Mouse (Mus musculus) monocyte, adult 5-6 weeks (primary cell): Measurements from ENCODE around the gene Mrgprg. TPM values are rescaled to one million over a fixed set of nuclear protein-coding genes. Genes with fewer than 3 reads are reported as not detected.

ENCODE experiments used
- ATAC-seq: fragments of 153-309, 156-312 bp; replicated peaks from 2 replicates; pipeline ENCODE4 v1.8.0; 2017; ENCODE audit warnings: mild to moderate bottlenecking; ENCODE audit not compliant: low TSS enrichment, insufficient number of reproducible peaks, severe bottlenecking, poor library complexity, low FRiP score
- total RNA-seq: library from RNA; stranded (forward); fragments of 200-1000, 200-491, 200-594 nt; gene quantifications from 3 replicates; pipeline ENCODE4 v1.2.3, GENCODE M21; 2017

Mrgprg gene
- total RNA-seq, 1 experiment from 2014 or later = not detected

DNA sequence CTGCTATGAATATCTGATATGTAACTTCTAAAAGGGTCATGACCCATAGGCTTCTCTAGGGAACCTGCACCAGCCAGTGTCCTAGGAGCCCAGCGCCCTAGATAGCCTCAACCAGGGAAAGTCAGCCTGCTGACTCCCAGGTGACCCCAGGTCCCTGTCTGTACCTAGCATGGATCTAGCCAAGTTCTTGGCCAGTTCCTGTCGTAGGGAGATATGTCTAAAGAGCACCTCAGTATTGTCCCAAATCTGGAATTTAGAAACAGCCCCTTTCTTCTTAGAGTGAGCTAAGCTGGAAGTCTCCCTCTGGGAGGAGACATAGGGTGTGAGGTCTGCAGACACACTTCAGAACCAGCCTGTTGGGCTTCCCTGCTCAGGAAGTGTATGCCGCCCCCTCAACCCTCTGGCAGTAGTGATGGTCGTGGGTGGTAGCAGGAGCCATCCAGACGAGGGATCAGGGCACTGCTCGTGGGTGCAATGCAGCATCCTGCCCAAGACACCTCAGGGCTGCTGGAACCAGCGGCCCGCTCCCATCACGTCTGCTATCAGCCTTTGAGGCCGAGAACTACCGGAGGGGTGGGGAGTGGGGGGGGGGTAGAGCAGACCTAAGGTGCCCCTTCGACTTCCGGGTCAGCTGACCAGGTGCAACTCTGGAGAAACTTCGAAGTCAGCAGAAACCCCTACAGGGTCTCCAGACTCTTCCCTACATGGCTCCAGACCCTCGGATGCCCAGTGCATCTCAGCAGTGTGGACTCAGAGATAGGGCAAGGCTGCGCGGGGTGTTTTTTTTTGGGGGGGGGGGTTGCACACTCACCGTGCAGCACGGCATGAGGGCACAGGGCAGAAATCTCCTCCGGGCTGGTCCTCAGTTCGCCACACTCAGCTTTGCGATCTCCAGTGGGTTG, 10.4 kb downstream of the Mrgprg start, which contains the start of gene Osbpl5:
TSS of gene Osbpl5 (minus strand) at position 861 of the 902 bp plus-strand sequence.
- ATAC-seq = no peak

DNA sequence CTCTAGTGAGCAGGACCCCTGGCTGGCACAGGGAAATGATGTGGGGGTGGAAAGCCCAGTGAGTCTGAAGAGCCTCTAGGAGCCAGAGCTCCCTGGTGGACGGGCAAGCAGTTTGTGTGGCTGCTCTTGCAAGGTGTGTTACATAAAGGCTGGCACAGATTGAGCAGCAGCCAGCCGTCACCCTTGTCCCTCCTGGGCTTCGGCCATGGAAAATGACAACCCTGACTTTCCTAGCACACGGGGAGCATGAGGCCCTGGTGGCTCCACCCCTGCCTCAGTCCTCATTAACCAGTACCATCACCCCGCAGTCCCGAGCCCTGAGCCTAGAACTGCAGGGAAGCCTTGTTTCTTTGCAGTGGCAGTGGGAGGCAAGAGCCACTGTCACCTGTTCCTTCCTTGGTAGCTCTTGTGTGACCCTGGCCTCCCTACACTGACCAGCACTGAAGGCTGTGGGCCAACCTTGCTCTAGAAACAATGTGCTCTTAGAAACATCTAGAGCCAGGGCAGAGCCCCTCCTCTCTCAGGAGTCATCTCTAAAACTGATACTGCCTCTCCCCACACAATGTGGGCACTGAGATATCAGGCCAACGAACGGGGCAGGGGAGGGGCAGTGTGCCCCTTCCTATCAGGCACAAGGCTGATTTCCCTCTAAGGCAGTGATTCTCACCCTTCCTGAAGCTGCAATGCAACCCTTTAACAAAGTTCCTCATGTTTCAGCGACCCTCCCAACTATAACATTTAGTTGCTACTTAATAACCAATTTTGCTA, 11.3 kb downstream of the Mrgprg start:
- 0 out of 2 replicates have a peak, but pooled peaks have one; percentile 18 for ATAC-seq

DNA sequence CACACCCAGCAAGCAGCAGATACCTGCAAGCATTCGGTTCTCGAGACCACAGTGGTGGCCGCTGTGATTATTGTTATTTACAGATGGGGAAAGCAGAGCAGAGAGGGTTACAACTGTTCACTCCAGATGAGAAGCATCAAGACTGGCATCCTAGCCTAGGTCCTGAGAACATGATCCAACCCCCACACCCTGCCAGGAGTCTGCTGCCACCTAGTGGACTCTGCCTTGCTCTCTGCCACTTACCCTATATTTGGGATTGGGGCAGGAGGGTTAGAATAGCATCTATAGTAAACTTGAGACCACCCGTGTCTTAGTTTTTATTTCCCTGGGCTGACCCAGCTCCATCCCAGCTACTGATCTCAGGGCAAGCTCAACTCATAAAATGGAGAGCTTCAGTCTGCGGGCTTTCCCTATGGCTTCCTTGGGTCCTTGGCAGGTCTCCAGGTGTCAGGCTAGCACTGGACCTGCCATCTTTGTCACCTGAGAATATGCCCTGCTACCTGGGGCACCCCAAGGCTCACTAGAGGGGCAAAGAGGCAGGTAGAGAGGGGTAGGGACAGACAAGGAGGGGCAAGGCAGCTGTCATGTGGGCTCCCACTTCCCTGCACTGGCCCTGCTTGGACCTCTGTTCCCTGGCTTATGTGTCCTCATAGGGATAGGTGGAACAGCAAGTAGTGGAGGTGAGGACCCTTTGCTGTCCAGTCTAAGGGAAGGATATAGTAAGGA, 12.6 kb downstream of the Mrgprg start:
- no peak for ATAC-seq

- ATAC-seq = no peak
Observed at GRCm38 (mm10) chr7:143752606-143753005, 14.2 kb downstream of the Mrgprg start.

GRCm38 (mm10) chr7:143752056-143752455, 14.7 kb downstream of the Mrgprg start:
- no peak for ATAC-seq

- no peak for ATAC-seq
Observed at GRCm38 (mm10) chr7:143751380-143751779, 15.4 kb downstream of the Mrgprg start.

GRCm38 (mm10) chr7:143749045-143749444, 17.7 kb downstream of the Mrgprg start:
- ATAC-seq = no peak

DNA sequence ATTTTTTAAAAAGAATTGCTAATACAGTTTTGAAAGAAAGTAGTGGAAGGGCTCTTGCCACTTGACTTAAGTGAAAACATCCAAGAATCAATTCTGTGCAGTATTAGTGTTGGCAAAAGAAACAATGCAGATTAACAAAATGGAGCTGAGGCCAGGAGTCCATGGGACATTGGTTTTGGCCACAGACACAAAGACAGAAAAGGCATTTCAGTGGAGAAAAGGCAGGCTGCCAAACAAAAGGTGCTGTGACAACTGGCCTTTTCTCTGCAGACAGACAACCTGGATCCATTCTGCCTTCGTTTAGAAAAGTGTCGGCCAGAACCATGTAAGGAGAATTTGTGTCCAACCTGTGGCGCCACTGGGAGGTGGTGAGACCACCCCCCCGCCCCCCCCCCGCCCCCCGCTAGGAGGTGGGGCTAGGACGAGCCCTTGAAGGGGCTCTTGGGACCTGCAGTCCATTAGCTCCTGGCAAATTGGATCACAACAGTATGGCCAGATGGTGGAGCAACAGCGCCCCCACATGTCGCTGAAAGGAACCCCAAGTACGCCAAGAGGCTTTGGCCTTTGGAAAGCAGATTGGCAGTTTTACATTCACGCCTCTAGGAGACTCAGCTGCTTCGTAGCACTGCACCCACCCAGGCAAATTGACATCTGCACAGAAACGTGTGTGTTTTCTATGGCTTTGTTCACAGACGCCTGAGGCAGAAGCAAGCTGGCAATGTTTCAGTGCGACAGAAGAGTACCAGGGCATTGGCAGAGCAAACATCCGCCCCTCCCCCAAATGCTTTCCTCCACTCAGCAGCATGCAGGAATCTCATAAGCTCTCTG, 18.5 kb downstream of the Mrgprg start:
- ATAC-seq = peak; percentile 56; the same call in 1 of the 2 replicates

GRCm38 (mm10) chr7:143740653-143741052, 26.1 kb downstream of the Mrgprg start:
- ATAC-seq = no peak

- ATAC-seq = no peak
Observed at GRCm38 (mm10) chr7:143739511-143740461, 27.0 kb downstream of the Mrgprg start.

DNA sequence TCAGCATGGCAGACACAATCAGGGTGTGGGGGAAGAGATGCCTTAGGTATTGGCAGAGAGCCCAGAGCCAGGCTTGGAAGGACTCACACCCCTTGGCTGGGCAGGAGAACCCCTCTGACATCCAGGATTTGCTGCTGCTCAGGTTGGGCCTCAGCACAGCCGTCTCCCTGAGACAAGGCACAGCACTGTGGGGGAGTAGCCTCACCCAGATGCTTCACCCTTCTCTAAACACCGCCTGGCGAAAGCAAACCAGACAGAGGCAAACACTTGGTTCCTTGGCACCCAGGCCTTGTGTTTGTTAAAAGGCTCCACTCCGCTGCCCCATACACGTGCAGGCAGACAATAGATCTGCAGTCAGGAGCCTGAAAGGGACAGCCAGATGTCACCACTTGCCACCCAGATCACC, 28.2 kb downstream of the Mrgprg start:
- ATAC-seq = no peak

- ATAC-seq = no peak
Observed at GRCm38 (mm10) chr7:143738194-143738593, 28.6 kb downstream of the Mrgprg start.

- no peak for ATAC-seq
Observed at GRCm38 (mm10) chr7:143733746-143734145, 33.0 kb downstream of the Mrgprg start.

- no peak for ATAC-seq
Observed at GRCm38 (mm10) chr7:143729886-143730285, 36.9 kb downstream of the Mrgprg start.

DNA sequence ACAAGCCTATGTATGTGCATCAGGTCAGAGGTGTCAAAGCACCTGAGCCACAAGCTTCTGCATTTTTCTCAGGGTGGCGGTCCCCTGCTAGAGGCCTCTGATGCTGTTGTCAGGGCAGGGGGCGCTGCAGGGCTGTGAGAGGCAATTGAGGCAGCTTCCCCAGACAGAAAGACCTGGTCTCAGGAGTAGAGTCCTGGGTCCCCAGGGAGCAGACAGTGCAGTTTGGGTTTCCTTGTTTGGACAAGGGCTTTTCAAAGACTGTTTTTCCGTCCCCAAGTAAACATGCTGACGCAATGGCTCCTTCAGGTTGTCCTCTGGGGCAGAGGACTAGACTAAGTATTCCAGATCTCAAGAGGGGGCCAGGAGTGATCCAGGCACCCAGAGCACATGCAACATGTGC, 40.4 kb downstream of the Mrgprg start:
- no peak for ATAC-seq

- ATAC-seq = no peak
Observed at GRCm38 (mm10) chr7:143723841-143724240, 43.0 kb downstream of the Mrgprg start.

GRCm38 (mm10) chr7:143722646-143723045, 44.1 kb downstream of the Mrgprg start:
- no peak for ATAC-seq
